Mouse (Mus musculus) kidney, embryonic 15.5 days (tissue): ENCODE data around the gene Rassf5. TPM values are rescaled to one million over a fixed set of nuclear protein-coding genes. Genes with fewer than 3 reads are reported as not detected.
"Not testable (repeated sequence)": the region's sequence is repeated elsewhere in the genome, so short reads cannot be mapped to it uniquely, and the experiment has no call there.

ENCODE experiments used
- ATAC-seq: fragments of 200-750 bp; cut with Nextera tagmentation; replicated peaks from 2 replicates; pipeline ENCODE4 v1.8.0; 2017; ENCODE audit warnings: moderate TSS enrichment; ENCODE audit not compliant: low FRiP score
- H3K27ac ChIP-seq: fragments of 300-500 bp; sonication (generic); 2 replicates; pipeline ENCODE4 v1.5.1; 2015; ENCODE audit warnings: mild to moderate bottlenecking, inconsistent platforms
- H3K27me3 ChIP-seq: fragments of 300-500 bp; sonication (generic); 2 replicates; pipeline ENCODE4 v1.6.1; 2015; ENCODE audit warnings: inconsistent platforms
- H3K36me3 ChIP-seq: fragments of 300-500 bp; sonication (generic); 2 replicates; pipeline ENCODE4 v1.6.1; 2015; ENCODE audit warnings: inconsistent platforms
- H3K4me1 ChIP-seq: fragments of 300-500 bp; sonication (generic); 2 replicates; pipeline ENCODE4 v1.6.1; 2015; ENCODE audit warnings: inconsistent platforms
- H3K4me2 ChIP-seq: fragments of 300-500 bp; sonication (generic); 2 replicates; pipeline ENCODE4 v1.6.1; 2015; ENCODE audit warnings: moderate library complexity, mild to moderate bottlenecking, inconsistent platforms
- H3K4me3 ChIP-seq: fragments of 300-500 bp; sonication (generic); replicated peaks from 2 replicates; pipeline ENCODE4 v1.5.1; 2015; ENCODE audit warnings: mild to moderate bottlenecking, inconsistent platforms
- H3K9ac ChIP-seq: fragments of 300-500 bp; sonication (generic); 2 replicates; pipeline ENCODE4 v1.6.1; 2015; ENCODE audit warnings: mild to moderate bottlenecking, inconsistent platforms
- H3K9me3 ChIP-seq: fragments of 300-500 bp; sonication (generic); replicated peaks from 2 replicates; pipeline ENCODE4 v1.6.1; 2016; ENCODE audit warnings: inconsistent platforms
- WGBS: fragments of 180-500 bp; shearing (Covaris S2); methylation state at CpG from one replicate; pipeline ENCODE4 v1.1.7; 2015; ENCODE audit warnings: mixed read lengths; 5-methylcytosine and 5-hydroxymethylcytosine counted together
- polyA plus RNA-seq: library from polyadenylated mRNA; unstranded; fragments of >200 nt; fragmentation: Nextera tagmentation; extraction: Ambion mirVana; gene quantifications from 2 replicates; pipeline ENCODE4 v1.2.1, GENCODE M21; 2015

The Rassf5 gene
- polyA plus RNA-seq, 1 experiment from 2014 or later: 2.9 TPM

DNA sequence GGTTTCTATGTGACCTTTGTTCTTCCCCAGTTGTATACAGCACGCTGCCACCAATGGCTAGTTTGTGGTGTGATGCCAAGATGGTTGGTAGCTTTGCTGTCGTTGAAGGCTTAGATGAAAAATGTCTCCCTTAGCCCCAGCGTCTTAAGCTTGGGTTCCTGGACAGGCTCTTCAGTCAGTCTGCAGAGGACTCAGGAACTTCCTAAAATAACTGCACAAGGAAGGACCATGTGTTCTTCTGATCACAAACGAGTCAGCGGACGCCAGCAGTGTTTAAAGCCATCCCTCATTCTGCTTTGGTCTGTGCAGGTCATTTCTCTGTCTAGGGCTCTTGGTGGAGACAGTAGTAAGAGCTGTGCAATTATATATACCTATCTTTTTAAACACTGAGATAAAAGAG is 71.2 kb downstream of the Rassf5 start:
- Histone ChIP-seq H3K27ac (no peak overlapping the region), H3K36me3 (peaks cover 100% of the 10 kb centered on the region), H3K9ac (no peak overlapping the region), H3K27me3 (no peaks in the 10 kb centered on the region), H3K9me3 (no peaks in the 10 kb centered on the region), H3K4me3 (no peak overlapping the region), H3K4me2 (no peak overlapping the region), H3K4me1 (no peaks in the 10 kb centered on the region)
- no peak for ATAC-seq
- WGBS: 76% methylated on average over 6 of the region's 6 CpGs

DNA sequence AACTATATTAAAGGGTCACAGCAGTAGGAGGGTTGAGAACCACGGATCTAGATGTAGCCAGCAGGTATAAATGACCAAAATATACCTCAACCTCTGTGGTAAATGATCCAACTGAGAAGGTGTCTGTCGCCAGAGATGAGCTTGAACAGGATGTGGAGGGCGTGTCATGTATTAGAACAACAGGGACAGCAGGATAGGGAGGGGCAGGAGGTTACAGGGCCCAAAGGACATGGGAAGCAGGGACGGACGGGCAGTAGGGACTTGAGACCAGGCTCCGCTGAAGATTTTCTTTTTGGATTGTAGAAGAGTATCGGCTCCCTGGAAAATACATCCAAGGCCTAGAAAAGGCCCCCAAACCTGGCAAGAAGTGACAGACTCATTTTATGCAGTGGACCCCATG is 72.1 kb downstream of the Rassf5 start:
- no peaks in the 10 kb centered on the region for H3K27me3 ChIP-seq
- WGBS: 78% methylated on average over 7 of the region's 7 CpGs
- no peak overlapping the region for H3K9ac ChIP-seq
- no peak overlapping the region for H3K4me3 ChIP-seq
- no peak overlapping the region for H3K27ac ChIP-seq
- no peaks in the 10 kb centered on the region for H3K4me1 ChIP-seq
- H3K36me3 ChIP-seq: peaks cover 100% of the 10 kb centered on the region
- no peak overlapping the region for H3K4me2 ChIP-seq
- ATAC-seq: no peak
- H3K9me3 ChIP-seq: no peaks in the 10 kb centered on the region

DNA sequence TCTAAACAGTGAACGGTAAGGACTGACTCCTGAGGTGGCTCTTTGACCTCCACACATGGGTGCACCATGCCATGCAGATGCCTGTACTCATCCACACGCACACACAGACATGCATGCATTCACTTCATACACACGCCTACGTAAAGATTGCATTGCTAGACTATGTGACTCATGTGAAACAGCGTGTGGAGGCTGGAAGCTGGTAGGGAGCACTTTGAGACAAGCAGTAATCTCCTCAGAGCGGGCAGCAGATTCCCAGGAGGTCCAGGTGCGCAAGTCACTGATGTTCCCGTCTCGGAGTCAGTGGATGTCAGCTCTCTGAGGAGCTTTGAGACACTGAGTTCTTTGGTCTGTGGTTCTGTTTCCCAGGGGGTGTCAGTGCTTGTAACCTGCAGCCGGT is 77.4 kb downstream of the Rassf5 start:
- WGBS: 92% methylated on average over 10 of the region's 10 CpGs
- H3K9ac ChIP-seq: no peak overlapping the region
- ATAC-seq: no peak

DNA sequence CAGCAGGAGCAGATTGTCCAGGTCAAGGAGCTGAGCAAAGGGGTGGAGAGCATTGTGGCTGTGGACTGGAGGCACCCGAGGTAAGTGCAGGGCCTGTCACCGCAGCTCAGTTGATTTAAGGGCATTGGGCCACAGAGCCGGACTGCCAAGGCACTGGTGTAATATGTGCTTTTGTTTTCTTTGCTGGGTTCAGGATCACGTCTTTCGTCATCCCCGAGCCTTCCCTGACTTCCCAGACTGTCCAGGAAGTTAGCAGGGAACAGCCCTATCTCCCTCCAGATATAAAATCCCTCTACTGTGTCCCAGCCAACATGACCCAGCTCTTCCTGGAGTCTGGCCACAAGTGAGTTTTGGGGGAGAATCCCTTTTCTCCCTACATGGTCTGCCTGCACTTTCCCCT is 80.6 kb downstream of the Rassf5 start:
- WGBS: 30% methylated on average over 6 of the region's 6 CpGs
- H3K27ac ChIP-seq: no peak overlapping the region
- H3K4me3 ChIP-seq: no peak overlapping the region
- no peaks in the 10 kb centered on the region for H3K27me3 ChIP-seq
- H3K9ac ChIP-seq: no peak overlapping the region
- H3K4me2 ChIP-seq: no peak overlapping the region
- peaks cover 97% of the 10 kb centered on the region for H3K36me3 ChIP-seq
- H3K9me3 ChIP-seq: no peaks in the 10 kb centered on the region
- ATAC-seq: no peak
- no peaks in the 10 kb centered on the region for H3K4me1 ChIP-seq

More for the DNA sequence above, 77.4 kb downstream of the Rassf5 start:
- H3K27ac ChIP-seq: no peak overlapping the region
- H3K9me3 ChIP-seq: no peaks in the 10 kb centered on the region
- no peak overlapping the region for H3K4me3 ChIP-seq
- H3K36me3 ChIP-seq: peaks cover 100% of the 10 kb centered on the region
- no peaks in the 10 kb centered on the region for H3K27me3 ChIP-seq
- no peaks in the 10 kb centered on the region for H3K4me1 ChIP-seq
- no peak overlapping the region for H3K4me2 ChIP-seq

DNA sequence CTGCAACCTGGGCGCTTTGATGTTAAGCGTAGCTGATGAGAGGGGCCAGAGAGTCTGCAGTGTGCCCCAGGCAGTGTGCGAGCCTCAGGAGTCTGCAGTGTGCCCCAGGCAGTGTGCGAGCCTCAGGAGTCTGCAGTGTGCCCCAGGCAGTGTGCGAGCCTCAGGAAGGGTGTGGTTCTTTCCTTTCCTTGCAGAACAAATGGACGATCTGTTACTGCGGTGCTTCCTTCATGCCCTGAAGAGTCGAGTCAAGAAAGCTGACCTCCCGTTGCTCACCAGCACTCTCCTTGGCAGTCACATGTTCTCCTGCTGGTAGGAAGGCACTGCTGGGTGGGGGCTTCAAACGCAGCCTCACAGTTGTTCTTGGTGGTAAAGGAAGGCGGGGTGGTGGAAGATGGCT is 84.0 kb downstream of the Rassf5 start:
- H3K36me3 ChIP-seq: peaks cover 79% of the 10 kb centered on the region
- H3K9ac ChIP-seq: no peak overlapping the region
- no peak overlapping the region for H3K27ac ChIP-seq
- 80% methylated on average over 11 of the region's 11 CpGs for WGBS
- H3K4me2 ChIP-seq: no peak overlapping the region
- H3K27me3 ChIP-seq: no peaks in the 10 kb centered on the region
- ATAC-seq: no peak
- H3K4me3 ChIP-seq: no peak overlapping the region
- no peaks in the 10 kb centered on the region for H3K9me3 ChIP-seq
- H3K4me1 ChIP-seq: no peaks in the 10 kb centered on the region

DNA sequence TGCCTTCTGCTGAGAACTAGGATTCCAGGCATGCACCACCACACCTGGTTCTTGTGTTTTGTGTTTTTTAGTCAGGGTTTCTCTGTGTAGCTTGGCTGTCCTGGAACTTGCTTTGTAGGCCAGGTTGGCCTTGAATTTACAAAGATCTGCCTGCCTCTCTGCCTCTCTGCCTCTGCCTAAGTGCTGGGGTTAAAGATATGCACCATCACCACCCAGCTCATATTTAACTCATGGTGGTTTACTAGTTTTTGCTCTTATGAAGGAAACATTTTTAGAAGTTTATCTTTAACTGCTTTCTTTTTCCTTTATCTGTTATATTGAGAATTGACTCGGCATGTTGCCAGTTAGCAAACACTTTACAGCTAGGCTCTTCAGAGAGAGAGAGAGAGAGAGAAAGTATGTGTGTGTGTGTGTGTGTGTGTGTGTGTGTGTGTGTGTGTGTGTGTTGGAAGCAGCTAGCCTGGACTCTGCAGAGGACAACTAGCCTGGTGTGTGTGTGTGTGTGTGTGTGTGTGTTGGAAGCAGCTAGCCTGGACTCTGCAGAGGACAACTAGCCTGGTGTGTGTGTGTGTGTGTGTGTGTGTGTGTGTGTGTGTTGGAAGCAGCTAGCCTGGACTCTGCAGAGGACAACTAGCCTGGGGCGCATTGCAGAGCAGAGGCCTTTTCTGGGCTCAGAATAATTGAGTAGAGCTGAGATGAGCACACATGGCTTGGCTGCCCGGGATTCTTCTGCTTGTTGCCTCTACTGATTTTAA is 85.3 kb downstream of the Rassf5 start:
- not testable (repeated sequence) for H3K27ac ChIP-seq, H3K4me1 ChIP-seq, H3K4me3 ChIP-seq, H3K9me3 ChIP-seq, H3K9ac ChIP-seq, ATAC-seq, H3K27me3 ChIP-seq, H3K4me2 ChIP-seq
- peaks cover 66% of the 10 kb centered on the region for H3K36me3 ChIP-seq
- 98% methylated on average over 3 of the region's 3 CpGs for WGBS

DNA sequence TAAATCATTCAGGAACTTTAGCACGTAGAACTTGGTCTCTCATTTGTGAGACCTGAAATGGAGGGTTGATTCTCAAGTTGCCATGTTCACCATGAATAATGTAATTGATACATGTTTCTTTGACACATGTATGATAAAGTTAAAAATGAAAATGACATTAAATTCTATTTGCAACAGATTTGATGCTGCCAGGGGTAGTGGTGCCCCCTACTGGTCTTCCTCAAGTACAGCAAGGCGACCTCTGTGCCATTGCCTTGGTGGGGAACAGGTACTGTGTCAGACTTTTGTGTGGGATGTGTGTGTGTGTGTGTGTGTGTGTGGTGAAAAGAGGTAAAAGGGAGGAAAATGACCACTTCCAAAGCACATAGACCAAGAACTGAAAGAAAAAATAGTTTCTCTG is 89.6 kb downstream of the Rassf5 start:
- H3K4me3 ChIP-seq: no peak overlapping the region
- peaks cover 23% of the 10 kb centered on the region for H3K36me3 ChIP-seq
- no peak for ATAC-seq
- H3K27me3 ChIP-seq: peaks cover 2% of the 10 kb centered on the region; the same call in 1 of the 2 replicates
- no peak overlapping the region for H3K9ac ChIP-seq
- no peak overlapping the region for H3K27ac ChIP-seq
- WGBS: 58% methylated on average over 2 of the region's 2 CpGs
- H3K4me1 ChIP-seq: peaks cover 16% of the 10 kb centered on the region
- H3K4me2 ChIP-seq: no peak overlapping the region
- H3K9me3 ChIP-seq: no peaks in the 10 kb centered on the region

DNA sequence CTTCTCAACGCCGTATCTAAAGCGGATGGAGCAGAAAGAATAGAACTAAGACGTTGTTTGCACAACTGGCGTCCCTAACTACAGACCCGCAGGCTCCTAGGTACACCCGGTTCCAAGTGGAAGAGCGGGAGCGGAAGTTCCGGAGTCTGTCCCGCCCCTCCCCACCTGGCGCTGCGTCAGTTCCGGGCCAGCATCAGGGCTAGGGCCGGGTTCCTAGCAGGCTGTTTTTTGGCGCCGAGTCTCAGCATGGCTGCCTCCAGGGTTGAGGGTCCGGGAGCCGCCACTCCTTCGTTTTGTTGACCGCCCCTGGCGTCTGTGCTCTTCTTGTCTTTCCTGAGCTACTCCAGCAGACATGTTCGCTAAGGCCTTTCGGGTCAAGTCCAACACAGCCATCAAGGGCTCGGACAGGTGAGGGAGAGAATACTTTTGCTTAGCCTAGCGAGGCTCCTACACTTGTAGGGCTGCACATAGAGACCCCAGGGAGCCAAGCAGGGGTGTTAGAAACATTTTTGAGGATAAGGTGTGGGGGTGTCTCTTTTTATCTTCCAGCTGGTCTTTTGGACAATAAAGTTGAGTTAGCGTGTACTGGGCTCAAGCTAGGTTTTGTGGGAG is 91.9 kb downstream of the Rassf5 start, which contains the start of gene Eif2d:
Gene Eif2d, plus strand, starts transcription at position 164 of the 612 bp plus-strand sequence.
- peak within 1 kb of the TSS; percentile 72 for H3K4me3 ChIP-seq
- H3K9ac ChIP-seq: peak within 1 kb of the TSS; percentile 73
- WGBS: under 1% methylated on average over 27 of the region's 27 CpGs
- ATAC-seq: peak; percentile 96
- peaks cover 5% of the 10 kb centered on the region; the same call in 1 of the 2 replicates for H3K36me3 ChIP-seq
- H3K4me2 ChIP-seq: peak within 1 kb of the TSS; percentile 87
- H3K27ac ChIP-seq: peak within 1 kb of the TSS; percentile 49
- H3K9me3 ChIP-seq: no peaks in the 10 kb centered on the region
- H3K27me3 ChIP-seq: peaks cover 2% of the 10 kb centered on the region; the same call in 1 of the 2 replicates
- peaks cover 16% of the 10 kb centered on the region for H3K4me1 ChIP-seq

DNA sequence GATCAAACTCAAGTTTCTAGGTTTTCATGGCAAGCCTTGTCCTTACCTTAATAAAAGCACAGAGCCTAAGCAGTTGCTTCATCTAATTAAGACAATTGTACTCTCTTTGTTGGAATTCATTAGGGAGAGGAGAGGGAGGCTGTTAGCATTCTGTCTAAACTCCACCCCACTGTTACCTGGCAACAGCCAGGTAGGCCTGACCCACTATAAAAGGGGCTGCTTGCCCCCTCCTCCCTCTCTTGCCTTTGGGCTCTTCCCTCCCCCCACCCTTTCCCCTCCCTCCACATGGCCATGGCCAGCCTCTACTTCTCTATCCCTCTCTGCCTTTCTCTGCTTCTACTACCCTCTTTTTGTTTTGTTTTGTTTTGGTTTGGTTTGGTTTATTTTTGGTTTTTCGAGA is 95.6 kb downstream of the Rassf5 start:
- H3K9ac ChIP-seq: no peak overlapping the region
- no peak for ATAC-seq
- H3K4me3 ChIP-seq: no peak overlapping the region
- no peaks in the 10 kb centered on the region for H3K36me3 ChIP-seq
- WGBS: 80% methylated on average over 1 of the region's 1 CpGs
- peaks cover 2% of the 10 kb centered on the region; the same call in 1 of the 2 replicates for H3K27me3 ChIP-seq
- no peak overlapping the region for H3K4me2 ChIP-seq
- peaks cover 12% of the 10 kb centered on the region for H3K4me1 ChIP-seq
- no peak overlapping the region for H3K27ac ChIP-seq
- no peaks in the 10 kb centered on the region for H3K9me3 ChIP-seq

DNA sequence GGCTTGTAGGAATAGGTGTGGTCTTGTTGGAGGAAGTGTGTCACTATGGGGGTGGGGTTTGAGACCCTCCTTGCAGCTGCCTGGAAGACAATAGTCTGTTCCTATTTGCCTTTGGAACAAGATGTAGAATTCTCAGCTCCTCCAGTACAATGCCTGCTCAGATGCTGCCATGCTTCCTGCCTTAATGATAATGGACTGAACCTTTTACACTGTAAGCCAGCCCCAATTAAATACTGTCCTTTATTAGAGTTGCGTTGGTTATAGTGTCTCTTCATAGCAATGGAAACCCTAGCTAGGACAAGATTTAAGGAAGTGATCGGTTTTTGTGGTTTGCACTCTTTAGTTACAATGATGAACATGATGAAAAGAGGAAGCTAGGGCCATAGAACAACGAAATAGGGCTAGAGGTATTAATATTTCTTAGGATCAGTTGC is 98.9 kb downstream of the Rassf5 start:
- Histone ChIP-seq H3K27ac (no peak overlapping the region), H3K27me3 (no peaks in the 10 kb centered on the region), H3K4me3 (no peak overlapping the region), H3K4me2 (no peak overlapping the region), H3K36me3 (no peaks in the 10 kb centered on the region), H3K9me3 (no peaks in the 10 kb centered on the region), H3K9ac (no peak overlapping the region), H3K4me1 (no peaks in the 10 kb centered on the region)
- 86% methylated on average over 3 of the region's 3 CpGs for WGBS
- no peak for ATAC-seq

DNA sequence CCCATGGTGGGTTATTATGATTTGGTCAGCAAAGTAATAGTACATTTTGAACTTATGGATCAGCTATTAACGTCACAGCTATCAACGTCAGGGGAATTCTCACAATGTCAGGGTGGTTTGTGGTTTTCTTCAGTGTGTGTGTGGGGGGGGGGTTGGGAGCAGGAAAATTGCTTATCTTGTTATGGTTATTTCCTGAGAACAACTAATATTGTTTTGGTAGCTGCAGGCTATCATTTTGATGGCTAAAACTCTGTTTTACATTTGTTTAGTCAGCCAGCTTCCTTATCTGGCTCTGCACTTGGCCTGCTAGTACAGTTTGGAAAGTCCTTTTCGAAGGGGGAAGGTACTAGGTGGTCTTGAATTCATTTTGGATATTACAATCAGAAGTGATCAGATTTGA is 99.8 kb downstream of the Rassf5 start:
- H3K27ac ChIP-seq, H3K4me2 ChIP-seq, H3K36me3 ChIP-seq, H3K9me3 ChIP-seq, H3K9ac ChIP-seq, H3K27me3 ChIP-seq, ATAC-seq, H3K4me1 ChIP-seq, H3K4me3 ChIP-seq: not testable (repeated sequence)
- WGBS: 79% methylated on average over 3 of the region's 3 CpGs

DNA sequence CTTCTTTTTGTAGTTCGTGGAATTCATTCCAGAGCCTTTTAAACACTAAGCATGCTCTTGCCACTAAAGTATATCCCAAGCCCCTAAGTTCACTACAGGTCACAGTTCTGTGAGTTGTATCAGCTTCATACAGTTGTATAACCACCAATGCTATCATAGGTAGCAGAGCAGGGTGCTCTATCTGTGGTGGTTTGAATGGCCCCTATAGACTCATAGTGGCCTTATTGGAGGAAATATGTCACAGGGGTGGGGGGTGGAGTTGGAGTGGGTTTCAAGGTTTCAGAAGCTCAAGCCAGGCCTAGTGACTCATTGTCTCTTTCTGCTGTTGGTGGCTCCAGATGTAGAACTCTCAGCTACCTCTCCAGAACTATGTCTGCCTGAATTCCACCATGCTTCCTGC is 102.6 kb downstream of the Rassf5 start:
- 87% methylated on average over 1 of the region's 1 CpGs for WGBS

More for the DNA sequence above, 102.6 kb downstream of the Rassf5 start:
- ATAC-seq: no peak
- Histone ChIP-seq H3K27me3 (no peaks in the 10 kb centered on the region), H3K9me3 (no peaks in the 10 kb centered on the region), H3K27ac (no peak overlapping the region), H3K4me1 (peaks cover 10% of the 10 kb centered on the region), H3K4me2 (no peak overlapping the region), H3K36me3 (no peaks in the 10 kb centered on the region), H3K9ac (no peak overlapping the region), H3K4me3 (no peak overlapping the region)
